Mouse (Mus musculus) limb, embryonic 11.5 days (tissue): ENCODE measurements at regions not wholly inside any gene's neighbourhood (a gene's known extent, or its start where the extent isn't known, plus 50 kb on each side); places are given as distances from the start of the nearest gene placed in this dataset.

Source experiments
- ATAC-seq: fragments of 200-750 bp; cut with Nextera tagmentation; 2 replicates; pipeline ENCODE4 v1.8.0; 2017; ENCODE audit warnings: low read depth; ENCODE audit not compliant: insufficient number of reproducible peaks, low FRiP score, low TSS enrichment
- DNase-seq: peaks from one replicate; pipeline ENCODE4 v3.0.0-alpha.2; 2015; ENCODE audit warnings: low spot score
- H3K27ac ChIP-seq: fragments of 300-500 bp; sonication (generic); replicated peaks from 2 replicates; pipeline ENCODE4 v1.5.1; 2014; ENCODE audit warnings: low read depth, mild to moderate bottlenecking, low read length
- H3K27me3 ChIP-seq: fragments of 300-500 bp; sonication (generic); 2 replicates; pipeline ENCODE4 v1.6.1; 2014; ENCODE audit warnings: mild to moderate bottlenecking, low read length, mixed read lengths; ENCODE audit not compliant: control insufficient read depth, insufficient read depth
- H3K36me3 ChIP-seq: fragments of 300-500 bp; sonication (generic); 2 replicates; pipeline ENCODE4 v1.6.1; 2014; ENCODE audit warnings: mild to moderate bottlenecking, low read length, moderate library complexity, mixed read lengths; ENCODE audit not compliant: control insufficient read depth, insufficient read depth
- H3K4me1 ChIP-seq: fragments of 300-500 bp; sonication (generic); 2 replicates; pipeline ENCODE4 v1.6.1; 2014; ENCODE audit warnings: low read length, mixed read lengths; ENCODE audit not compliant: control insufficient read depth, insufficient read depth
- H3K4me2 ChIP-seq: fragments of 300-500 bp; sonication (generic); 2 replicates; pipeline ENCODE4 v1.6.1; 2014; ENCODE audit warnings: low read depth, mild to moderate bottlenecking, moderate library complexity; ENCODE audit not compliant: severe bottlenecking
- H3K4me3 ChIP-seq: fragments of 300-500 bp; sonication (generic); 2 replicates; pipeline ENCODE4 v1.5.1; 2014; ENCODE audit warnings: low read depth, low read length
- H3K9ac ChIP-seq: fragments of 300-500 bp; sonication (generic); 2 replicates; pipeline ENCODE4 v1.6.1; 2014; ENCODE audit warnings: mild to moderate bottlenecking, low read length
- H3K9me3 ChIP-seq: fragments of 300-500 bp; sonication (generic); 2 replicates; pipeline ENCODE4 v1.6.1; 2016; ENCODE audit warnings: low read length; ENCODE audit not compliant: control insufficient read depth
- WGBS: fragments of 180-500 bp; shearing (Covaris S2); extraction: QIAGEN DNeasy Blood & Tissue Kit; methylation state at CpG from one replicate; pipeline ENCODE4 v1.1.7; 2014; 5-methylcytosine and 5-hydroxymethylcytosine counted together

DNA sequence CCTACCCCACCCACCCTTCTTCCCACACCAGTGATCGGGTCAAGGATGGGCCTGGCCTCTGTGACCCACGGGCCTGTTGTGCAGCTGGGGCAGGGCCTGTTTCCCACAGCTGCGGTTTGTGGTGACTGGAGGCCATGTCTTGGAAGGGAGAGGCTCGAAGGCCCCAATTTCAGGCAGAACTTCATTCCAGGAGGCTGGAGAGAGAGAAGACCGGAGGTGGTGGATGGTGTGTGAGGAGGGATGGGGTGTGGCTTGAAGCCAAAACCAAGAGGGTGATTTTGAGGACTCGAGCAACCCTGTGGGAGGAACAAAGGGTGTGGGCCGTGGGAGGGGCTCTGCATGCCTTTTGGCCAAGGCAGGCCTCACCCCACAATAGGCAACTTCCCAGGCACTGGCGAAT lies 86.5 kb upstream of the Hes1 start:
- no peak overlapping the region for H3K4me3 ChIP-seq
- 48% methylated on average over 8 of the region's 8 CpGs for WGBS
- ATAC-seq (no peak), DNase-seq (no peak)
- H3K27ac ChIP-seq, result no peak overlapping the region
- no peak overlapping the region for H3K9ac ChIP-seq
- H3K4me2 ChIP-seq, result no peak overlapping the region
- no peaks in the 10 kb centered on the region for H3K27me3 ChIP-seq
- peaks cover 3% of the 10 kb centered on the region; the same call in 1 of the 2 replicates for H3K4me1 ChIP-seq
- no peaks in the 10 kb centered on the region for H3K36me3 ChIP-seq
- H3K9me3 ChIP-seq, result no peaks in the 10 kb centered on the region

DNA sequence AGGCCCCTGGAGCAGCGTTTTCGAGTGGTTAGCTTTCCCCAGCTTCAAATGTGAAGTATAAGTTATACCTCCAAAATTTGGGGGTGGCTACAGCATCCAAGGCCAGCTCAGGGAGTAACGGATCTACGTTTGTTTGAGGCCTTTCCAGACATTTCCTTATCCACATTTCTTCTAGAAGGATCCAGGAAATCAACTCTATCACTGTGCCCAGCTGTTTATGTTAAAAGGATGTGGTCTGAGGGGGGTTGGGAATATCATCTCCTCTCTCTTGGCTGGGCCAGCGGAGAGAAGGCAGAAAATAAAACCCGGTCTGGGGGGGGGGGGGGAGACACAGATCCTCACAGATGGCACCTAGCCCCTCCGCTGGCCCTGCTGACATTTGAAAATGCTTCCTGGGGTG lies 85.1 kb upstream of the Hes1 start:
- H3K36me3 ChIP-seq, result no peaks in the 10 kb centered on the region
- H3K9me3 ChIP-seq, result no peaks in the 10 kb centered on the region
- WGBS, result 83% methylated on average over 6 of the region's 7 CpGs
- H3K4me3 ChIP-seq, result no peak overlapping the region
- H3K4me1 ChIP-seq, result peaks cover 4% of the 10 kb centered on the region
- no peaks in the 10 kb centered on the region for H3K27me3 ChIP-seq
- H3K27ac ChIP-seq, result no peak overlapping the region
- H3K4me2 ChIP-seq, result no peak overlapping the region
- ATAC-seq (no peak), DNase-seq (no peak)
- H3K9ac ChIP-seq, result no peak overlapping the region

DNA sequence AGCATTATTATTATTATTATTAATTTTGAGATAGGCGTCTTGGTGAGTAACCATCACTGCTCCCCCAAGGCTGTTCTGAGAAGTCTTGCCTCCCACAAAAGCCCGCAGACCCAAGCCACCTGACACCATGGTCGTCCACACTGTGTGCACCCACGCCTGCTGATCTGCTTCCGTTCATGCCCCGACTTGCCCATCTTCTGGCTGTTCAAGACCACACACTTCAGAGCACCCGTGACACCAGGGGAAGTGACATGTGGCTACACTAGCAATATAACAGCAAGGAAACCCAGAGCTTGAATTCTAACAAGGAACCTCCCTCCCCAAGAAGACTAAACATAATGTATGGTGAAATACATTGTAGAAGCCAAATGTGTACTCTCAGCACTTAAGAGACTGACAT lies 82.6 kb upstream of the Hes1 start:
- ATAC-seq (no peak), DNase-seq (no peak)
- H3K4me2 ChIP-seq, result no peak overlapping the region
- H3K27ac ChIP-seq, result no peak overlapping the region
- peaks cover 4% of the 10 kb centered on the region for H3K4me1 ChIP-seq
- 89% methylated on average over 7 of the region's 7 CpGs for WGBS
- no peaks in the 10 kb centered on the region for H3K9me3 ChIP-seq
- H3K9ac ChIP-seq, result no peak overlapping the region
- no peaks in the 10 kb centered on the region for H3K27me3 ChIP-seq
- no peak overlapping the region for H3K4me3 ChIP-seq
- H3K36me3 ChIP-seq, result no peaks in the 10 kb centered on the region

DNA sequence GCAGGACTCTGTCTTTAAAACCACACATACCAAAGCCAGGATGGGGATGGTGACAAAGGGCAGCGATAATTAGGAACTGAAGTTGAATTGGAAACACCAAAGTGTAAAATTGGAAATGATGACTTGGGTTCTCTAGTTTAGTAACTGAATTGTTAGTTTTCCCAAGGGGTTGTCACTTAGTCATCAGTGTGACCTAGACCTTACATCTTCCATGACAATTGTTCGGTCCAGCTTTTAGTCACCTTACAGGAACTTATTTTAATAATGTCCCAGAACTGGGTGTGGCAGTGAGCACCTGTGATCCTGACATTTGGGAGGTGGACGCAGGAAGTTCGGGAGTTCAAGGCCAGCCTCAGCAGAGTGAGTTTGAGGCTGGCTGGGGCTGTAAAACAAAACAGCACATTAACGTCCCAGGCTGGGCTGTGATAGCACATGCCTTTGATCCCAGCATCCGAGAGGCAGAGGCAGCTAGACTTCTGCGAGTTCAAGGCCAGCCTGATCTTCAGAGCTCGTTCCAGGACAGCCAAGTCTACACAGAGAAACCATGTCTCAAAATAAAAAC lies 81.9 kb upstream of the Hes1 start:
- Histone ChIP-seq H3K4me2 (no peak overlapping the region), H3K27me3 (no peaks in the 10 kb centered on the region), H3K27ac (no peak overlapping the region), H3K4me1 (peaks cover 4% of the 10 kb centered on the region), H3K9ac (no peak overlapping the region), H3K4me3 (no peak overlapping the region), H3K9me3 (no peaks in the 10 kb centered on the region), H3K36me3 (no peaks in the 10 kb centered on the region)
- DNase-seq, result no peak
- ATAC-seq, result no peak
- 78% methylated on average over 8 of the region's 8 CpGs for WGBS

DNA sequence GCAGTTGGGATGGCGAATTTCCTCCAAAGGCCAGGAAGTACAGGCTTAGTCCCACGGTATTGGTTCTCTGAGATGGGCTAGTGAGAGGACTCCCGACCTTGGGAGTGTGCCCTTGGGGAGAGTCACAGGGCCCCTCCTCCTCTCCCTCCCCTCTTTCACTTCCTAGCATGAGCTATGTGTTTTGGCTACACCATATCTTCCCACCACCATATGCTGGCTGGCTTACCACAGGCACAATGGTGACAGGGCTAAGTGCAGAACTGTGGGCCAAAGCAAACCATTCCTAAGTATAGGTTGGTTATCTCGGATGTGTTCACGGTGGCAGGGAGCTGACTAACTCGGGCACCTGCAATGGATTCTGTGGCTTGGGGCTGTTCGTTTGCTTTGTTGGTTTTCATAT lies 81.0 kb upstream of the Hes1 start:
- no peaks in the 10 kb centered on the region for H3K9me3 ChIP-seq
- no peak for ATAC-seq
- H3K27ac ChIP-seq, result no peak overlapping the region
- H3K4me1 ChIP-seq, result peaks cover 4% of the 10 kb centered on the region
- H3K4me3 ChIP-seq, result no peak overlapping the region
- no peaks in the 10 kb centered on the region for H3K27me3 ChIP-seq
- WGBS, result 65% methylated on average over 7 of the region's 7 CpGs
- no peak overlapping the region for H3K4me2 ChIP-seq
- no peak overlapping the region for H3K9ac ChIP-seq
- no peak for DNase-seq
- no peaks in the 10 kb centered on the region for H3K36me3 ChIP-seq

DNA sequence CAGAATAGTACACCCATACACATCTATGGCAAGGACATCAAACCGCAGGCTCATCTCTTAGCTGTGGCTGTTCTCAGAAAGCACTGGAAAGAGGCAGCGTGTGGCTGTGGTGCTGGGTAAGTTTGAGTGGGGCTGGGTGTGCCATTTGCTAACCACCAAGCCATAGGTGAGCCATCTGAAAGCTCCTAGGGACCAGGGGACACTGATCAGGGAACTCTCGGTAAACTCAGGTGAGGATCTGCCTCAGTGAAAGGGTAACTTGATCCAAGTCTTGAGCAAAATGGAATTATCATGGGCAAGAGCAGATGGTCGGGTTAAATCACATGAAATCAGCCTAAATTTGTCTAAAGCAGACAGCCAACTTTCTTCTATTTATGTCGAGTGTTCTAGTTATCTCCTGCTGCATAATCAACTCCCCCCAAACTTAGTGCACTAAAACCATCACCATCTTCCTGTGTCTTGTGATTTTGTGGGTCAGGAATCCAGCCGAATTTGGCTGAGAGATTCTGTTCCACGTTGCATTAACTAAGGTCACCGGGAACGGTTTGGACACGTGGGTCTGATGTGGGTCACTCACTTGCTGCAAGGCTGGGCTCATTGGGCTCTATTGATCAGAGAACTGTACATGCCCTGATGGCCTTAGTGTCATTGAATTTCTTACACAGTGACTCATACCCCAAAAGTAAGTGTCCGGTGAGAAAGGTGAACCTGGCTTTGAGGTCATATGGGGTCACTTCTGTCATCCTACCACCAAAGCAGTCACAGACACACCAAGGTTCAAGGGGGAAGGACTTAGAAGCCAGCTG lies 78.9 kb upstream of the Hes1 start:
- no peak for ATAC-seq
- WGBS, result 84% methylated on average over 11 of the region's 11 CpGs

DNA sequence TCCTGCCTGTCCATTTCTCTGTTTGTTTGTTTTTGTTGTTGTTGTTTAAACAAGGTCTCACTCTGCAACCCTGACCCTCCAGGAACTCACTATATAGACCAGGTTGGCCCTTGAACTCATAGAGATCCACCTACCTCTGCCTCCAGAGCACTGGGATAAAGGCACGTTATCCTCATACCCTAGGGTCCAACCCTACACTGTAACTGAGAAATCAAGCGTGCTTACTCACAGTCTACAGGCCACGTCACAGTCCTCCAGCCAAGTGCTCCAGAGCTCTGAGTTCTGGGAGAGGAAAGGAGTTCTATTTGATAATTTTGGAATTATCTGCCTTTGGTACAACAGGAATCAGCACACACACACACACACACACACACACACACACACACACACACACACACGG lies 76.6 kb upstream of the Hes1 start:
- ATAC-seq (no peak), DNase-seq (no peak)
- H3K36me3 ChIP-seq, result no peaks in the 10 kb centered on the region
- H3K9ac ChIP-seq, result no peak overlapping the region
- WGBS, result 85% methylated on average over 4 of the region's 4 CpGs
- H3K27ac ChIP-seq, result no peak overlapping the region
- no peak overlapping the region for H3K4me3 ChIP-seq
- no peak overlapping the region for H3K4me2 ChIP-seq
- H3K4me1 ChIP-seq, result peaks cover 8% of the 10 kb centered on the region
- H3K27me3 ChIP-seq, result no peaks in the 10 kb centered on the region
- no peaks in the 10 kb centered on the region for H3K9me3 ChIP-seq

More for the DNA sequence above, 78.9 kb upstream of the Hes1 start:
- Histone ChIP-seq H3K9ac (no peak overlapping the region), H3K4me1 (peaks cover 5% of the 10 kb centered on the region), H3K27ac (no peak overlapping the region), H3K4me3 (no peak overlapping the region), H3K9me3 (no peaks in the 10 kb centered on the region), H3K36me3 (no peaks in the 10 kb centered on the region), H3K27me3 (no peaks in the 10 kb centered on the region), H3K4me2 (no peak overlapping the region)
- no peak for DNase-seq

DNA sequence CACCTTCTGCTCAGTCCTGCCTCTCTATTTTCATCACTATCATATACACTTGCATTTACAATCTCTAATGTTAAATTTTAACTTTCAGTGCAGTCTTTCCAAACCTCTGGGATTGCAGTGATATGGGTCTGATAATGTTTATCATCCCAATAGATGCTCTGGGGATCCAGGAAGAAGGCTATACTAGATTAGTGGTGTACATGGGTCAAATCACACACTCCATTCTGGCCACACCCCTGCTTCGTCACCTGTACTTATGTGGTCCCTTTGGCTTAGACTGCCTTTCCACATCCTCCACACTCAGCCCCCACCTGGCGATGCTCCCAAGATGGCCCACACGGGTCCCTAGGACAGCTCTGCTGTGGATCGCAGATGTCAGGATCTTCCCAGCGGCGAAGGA lies 76.2 kb upstream of the Hes1 start:
- Histone ChIP-seq H3K4me3 (no peak overlapping the region), H3K9ac (no peak overlapping the region), H3K9me3 (no peaks in the 10 kb centered on the region), H3K36me3 (no peaks in the 10 kb centered on the region), H3K27me3 (no peaks in the 10 kb centered on the region), H3K27ac (no peak overlapping the region), H3K4me1 (peaks cover 8% of the 10 kb centered on the region), H3K4me2 (no peak overlapping the region)
- WGBS, result 94% methylated on average over 6 of the region's 6 CpGs
- no peak for ATAC-seq
- no peak for DNase-seq

DNA sequence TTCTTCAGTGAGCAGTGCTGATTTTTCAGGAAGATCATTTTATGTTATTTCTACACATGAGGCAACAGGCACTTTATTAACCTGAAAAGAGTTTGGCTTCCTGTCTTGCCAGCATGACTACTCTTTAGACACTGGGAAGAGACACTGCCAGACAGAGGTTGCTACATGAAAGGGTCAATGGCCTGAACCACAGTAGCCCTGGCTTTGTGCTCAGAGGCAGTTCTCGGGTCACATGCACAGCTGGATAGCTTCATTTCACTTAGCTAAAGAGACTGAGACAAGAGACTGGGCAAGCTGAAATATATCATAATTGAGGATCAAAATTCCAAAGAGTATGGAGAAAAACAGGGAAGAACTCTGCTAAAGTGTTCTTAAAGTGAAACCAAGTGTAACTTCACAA lies 74.9 kb upstream of the Hes1 start:
- no peaks in the 10 kb centered on the region for H3K9me3 ChIP-seq
- H3K27me3 ChIP-seq, result no peaks in the 10 kb centered on the region
- no peak for DNase-seq
- no peak overlapping the region for H3K4me3 ChIP-seq
- H3K4me2 ChIP-seq, result no peak overlapping the region
- no peaks in the 10 kb centered on the region for H3K36me3 ChIP-seq
- H3K9ac ChIP-seq, result no peak overlapping the region
- ATAC-seq, result no peak
- peaks cover 16% of the 10 kb centered on the region for H3K4me1 ChIP-seq
- 51% methylated on average over 1 of the region's 1 CpGs for WGBS
- H3K27ac ChIP-seq, result no peak overlapping the region
